Mouse (Mus musculus): ENCODE data around the gene Zfp296. TPM values are rescaled to one million over a fixed set of nuclear protein-coding genes. Genes with fewer than 3 reads are reported as not detected.

Zfp296 gene
- polyA plus RNA-seq, 1 experiment from 2014 or later = 0.35 TPM

DNA sequence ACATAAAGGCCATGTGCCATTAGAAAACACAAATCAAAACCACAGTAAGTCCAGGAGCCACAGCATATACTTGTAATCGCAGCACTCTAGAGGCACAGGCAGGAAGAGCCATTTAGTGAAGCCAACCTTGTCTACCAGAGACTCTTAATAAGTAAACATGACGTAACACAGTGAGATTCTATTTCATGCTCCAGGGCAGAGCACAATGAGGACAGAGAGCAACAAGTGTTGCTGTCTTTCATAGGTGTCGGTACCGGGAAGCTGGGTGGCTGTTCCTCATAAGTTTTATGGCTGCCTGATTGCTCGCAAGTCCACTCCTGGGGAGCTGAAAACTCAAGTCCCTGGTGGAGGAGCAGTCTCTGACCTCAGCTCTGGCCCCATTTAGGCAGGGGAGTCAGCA, 25.5 kb upstream of the Zfp296 start:
- Histone ChIP-seq H3K9ac (no peak overlapping the region), H3K27me3 (no peaks in the 10 kb centered on the region), H3K36me3 (ENCODE audit: poor library complexity, severe bottlenecking) (peaks cover 35% of the 10 kb centered on the region), H3K4me3 (no peak overlapping the region), H3K27ac (no peak overlapping the region), H3K9me3 (replicated peaks) (no peaks in the 10 kb centered on the region), H3K4me1 (0 out of 2 replicates have a peak, but pooled peaks cover 4% of the 10 kb centered on the region), H3K4me2 (no peak overlapping the region)
- 90% methylated on average over 5 of the region's 5 CpGs for WGBS
- no peak for ATAC-seq

DNA sequence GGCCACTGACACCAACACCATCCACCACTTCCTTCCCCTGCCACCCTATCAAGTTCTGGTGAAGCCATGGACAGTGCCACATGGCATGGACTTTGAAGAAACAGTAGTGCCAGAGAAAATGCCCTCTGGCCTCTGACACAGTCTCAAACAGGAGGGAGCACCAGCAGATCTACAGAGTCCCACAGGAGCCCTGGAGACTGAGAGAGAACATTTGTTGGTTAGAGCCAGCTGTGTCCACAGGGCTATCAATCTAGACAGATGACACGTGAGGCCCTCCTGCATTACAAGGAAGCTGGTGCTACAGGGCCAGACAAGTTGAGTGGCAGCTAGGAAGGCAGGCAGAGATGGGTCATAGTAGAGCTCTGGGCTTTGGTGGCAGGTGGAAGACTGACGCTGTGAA, 24.6 kb upstream of the Zfp296 start:
- Histone ChIP-seq H3K9ac (no peak overlapping the region), H3K4me2 (no peak overlapping the region), H3K4me3 (no peak overlapping the region), H3K36me3 (ENCODE audit: poor library complexity, severe bottlenecking) (peaks cover 39% of the 10 kb centered on the region), H3K27me3 (no peaks in the 10 kb centered on the region), H3K9me3 (replicated peaks) (no peaks in the 10 kb centered on the region), H3K4me1 (no peaks in the 10 kb centered on the region), H3K27ac (no peak overlapping the region)
- WGBS = 70% methylated on average over 2 of the region's 2 CpGs
- no peak for ATAC-seq

DNA sequence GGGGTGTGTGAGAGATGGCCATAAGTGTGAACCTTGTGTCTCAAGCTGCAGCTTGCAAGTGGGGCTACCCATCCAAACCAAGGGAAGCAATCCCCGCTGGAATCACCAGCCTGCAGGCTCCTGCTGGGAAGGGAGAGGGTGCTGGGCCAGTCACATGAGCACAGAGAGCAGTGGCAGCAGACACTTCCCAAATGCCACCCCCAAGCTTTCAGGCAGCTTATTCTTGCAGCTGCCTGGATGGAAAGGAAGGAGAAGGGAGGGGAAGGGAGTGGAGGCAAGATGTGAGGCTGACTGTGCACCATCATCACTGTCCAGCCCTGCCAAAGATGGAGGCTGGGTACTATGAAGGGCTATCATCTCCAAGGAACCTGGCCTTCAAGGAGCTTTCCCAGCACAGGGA, 22.9 kb upstream of the Zfp296 start:
- Histone ChIP-seq H3K4me2 (no peak overlapping the region), H3K4me3 (no peak overlapping the region), H3K9ac (no peak overlapping the region), H3K36me3 (ENCODE audit: poor library complexity, severe bottlenecking) (peaks cover 45% of the 10 kb centered on the region), H3K4me1 (peaks cover 13% of the 10 kb centered on the region), H3K27ac (no peak overlapping the region), H3K9me3 (replicated peaks) (no peaks in the 10 kb centered on the region), H3K27me3 (no peaks in the 10 kb centered on the region)
- no peak for ATAC-seq
- 65% methylated on average over 1 of the region's 1 CpGs for WGBS

DNA sequence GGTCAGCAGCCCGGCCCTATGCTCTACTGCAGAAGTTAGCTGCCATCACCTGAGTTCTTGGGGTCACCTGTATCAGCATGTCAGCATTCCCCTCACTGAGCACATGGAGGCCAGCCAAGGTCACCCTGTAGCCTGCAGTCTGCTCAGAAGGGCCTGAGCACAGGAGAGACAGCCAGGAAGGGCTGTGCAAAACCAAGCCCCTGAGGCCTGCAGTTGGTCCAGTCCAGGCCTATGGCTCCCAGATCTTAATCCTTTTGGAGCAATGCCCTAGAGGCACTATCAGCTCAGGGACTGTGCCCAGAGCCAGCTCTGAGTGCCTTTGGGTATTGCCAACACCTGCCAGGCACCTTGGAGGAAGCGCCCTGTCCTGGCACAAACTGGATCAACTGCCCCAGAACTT, 20.0 kb upstream of the Zfp296 start:
- Histone ChIP-seq H3K36me3 (ENCODE audit: poor library complexity, severe bottlenecking) (peaks cover 42% of the 10 kb centered on the region), H3K9me3 (replicated peaks) (no peaks in the 10 kb centered on the region), H3K4me3 (no peak overlapping the region), H3K4me2 (no peak overlapping the region), H3K9ac (no peak overlapping the region), H3K27ac (no peak overlapping the region), H3K27me3 (no peaks in the 10 kb centered on the region), H3K4me1 (peaks cover 36% of the 10 kb centered on the region)
- no peak for ATAC-seq
- WGBS = 100% methylated on average over 2 of the region's 2 CpGs

DNA sequence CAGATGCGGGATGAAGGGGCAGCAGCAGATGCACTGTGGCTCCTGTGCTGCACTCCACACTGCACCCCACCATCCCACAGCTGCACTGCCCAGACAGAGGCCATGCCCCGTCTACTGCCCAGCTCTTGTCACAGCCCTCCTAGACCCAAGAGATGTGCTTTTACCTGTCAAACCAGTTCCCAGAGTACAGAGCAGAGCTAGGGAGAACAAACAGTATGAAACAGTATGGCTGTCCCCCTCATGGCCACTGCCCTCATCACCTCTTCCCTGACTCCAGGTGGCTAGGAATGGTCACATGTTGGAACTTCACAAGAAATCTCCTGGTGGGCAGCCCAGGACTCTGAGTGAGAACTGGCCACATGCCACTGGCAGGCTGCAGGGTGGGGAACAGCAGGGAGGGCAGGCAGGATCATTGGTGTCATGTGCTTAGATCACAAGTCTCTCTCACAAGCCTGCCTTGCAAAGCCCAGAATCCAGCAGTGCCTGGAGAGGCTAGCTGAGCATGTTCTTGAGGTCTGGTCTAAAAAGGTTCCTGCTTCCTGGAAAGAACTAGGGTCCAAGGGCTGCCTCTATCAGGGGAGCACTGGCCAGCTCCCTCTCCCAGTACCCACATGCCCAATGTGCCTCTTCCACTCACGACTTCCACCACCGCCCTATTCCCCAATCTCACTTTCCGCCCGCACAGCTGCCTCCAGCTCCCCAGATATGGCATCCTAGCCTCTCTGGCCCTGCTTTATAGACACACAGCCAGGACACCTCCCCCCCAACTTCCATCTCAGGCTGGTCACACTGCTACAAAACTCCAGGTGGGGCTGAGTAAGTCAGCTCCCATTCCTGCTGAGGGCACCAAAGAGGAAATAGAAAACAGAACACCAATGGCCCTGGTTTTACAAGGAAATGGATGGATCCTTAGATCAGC, 18.8 kb upstream of the Zfp296 start:
- Histone ChIP-seq H3K4me1 (peaks cover 43% of the 10 kb centered on the region), H3K4me3 (0 out of 2 replicates have a peak overlapping the region, but pooled peaks have one; percentile 4), H3K27me3 (no peaks in the 10 kb centered on the region), H3K9ac (0 out of 2 replicates have a peak overlapping the region, but pooled peaks have one; percentile 9), H3K36me3 (ENCODE audit: poor library complexity, severe bottlenecking) (peaks cover 32% of the 10 kb centered on the region), H3K27ac (no peak overlapping the region), H3K9me3 (replicated peaks) (no peaks in the 10 kb centered on the region), H3K4me2 (peak overlapping the region; percentile 33)
- ATAC-seq = no peak
- WGBS = 95% methylated on average over 6 of the region's 6 CpGs

DNA sequence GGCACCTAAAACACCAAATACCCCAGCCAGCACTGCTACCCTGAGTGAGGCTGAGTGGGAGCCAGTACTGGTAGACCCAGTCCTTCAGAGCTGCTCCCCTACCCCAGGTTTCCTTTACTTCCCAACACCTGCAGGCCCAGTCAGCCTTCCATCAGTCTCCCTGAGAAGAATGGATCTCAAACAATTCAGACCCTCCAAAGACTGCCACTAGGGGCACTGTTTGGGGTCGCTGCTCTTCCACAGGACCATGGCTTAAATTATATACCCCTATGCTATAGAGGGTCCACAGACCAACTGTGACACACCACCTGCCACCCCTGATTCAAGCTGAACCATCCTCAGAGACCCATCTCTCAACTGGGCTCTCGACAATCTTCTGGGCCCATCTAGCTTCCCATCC, 18.1 kb upstream of the Zfp296 start:
- no peaks in the 10 kb centered on the region for H3K9me3 ChIP-seq (replicated peaks)
- peaks cover 48% of the 10 kb centered on the region for H3K4me1 ChIP-seq
- ATAC-seq = no peak
- H3K9ac ChIP-seq = no peak overlapping the region
- 40% methylated on average over 2 of the region's 2 CpGs for WGBS
- H3K27ac ChIP-seq = no peak overlapping the region
- H3K4me3 ChIP-seq = 0 out of 2 replicates have a peak overlapping the region, but pooled peaks have one; percentile 4
- H3K36me3 ChIP-seq (ENCODE audit: poor library complexity, severe bottlenecking) = peaks cover 29% of the 10 kb centered on the region
- H3K27me3 ChIP-seq = no peaks in the 10 kb centered on the region
- H3K4me2 ChIP-seq = peak overlapping the region; percentile 33

DNA sequence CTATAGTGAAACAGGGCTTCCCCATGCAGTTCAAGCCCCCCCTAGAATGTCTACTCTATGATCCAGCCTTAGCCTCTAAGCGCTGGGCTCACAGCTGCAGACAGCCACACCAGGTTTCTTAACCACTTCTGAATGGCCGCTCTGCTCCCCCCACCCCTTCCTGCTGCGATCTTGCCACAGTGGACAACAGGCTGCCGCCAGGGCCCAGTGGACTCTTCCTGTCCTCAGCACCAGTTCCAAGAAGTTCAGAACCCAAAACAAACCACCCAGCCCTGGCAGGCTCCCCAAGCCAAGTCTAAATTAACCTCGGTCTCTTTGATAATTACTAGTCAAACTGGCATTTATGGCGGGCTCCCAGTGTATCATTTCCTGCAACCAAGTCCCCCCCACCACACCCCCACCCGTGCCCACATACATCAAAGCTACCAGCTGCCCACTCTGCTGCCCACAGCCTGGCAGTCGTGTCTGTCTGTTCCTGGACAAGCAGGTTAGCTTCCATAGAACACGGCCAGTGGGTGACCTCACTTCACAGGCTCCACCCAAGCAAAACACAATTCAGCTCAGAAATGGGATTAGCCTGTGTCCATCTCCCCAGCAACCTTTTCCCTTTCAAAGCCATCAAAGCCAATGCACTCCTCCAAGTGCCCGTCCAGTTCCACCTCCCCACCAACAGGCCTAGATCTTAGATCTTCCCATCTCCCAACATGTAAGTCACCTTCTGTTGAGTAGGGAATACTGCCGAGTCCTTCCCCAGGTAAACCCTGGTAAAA, 16.4 kb upstream of the Zfp296 start:
- 28% methylated on average over 11 of the region's 11 CpGs for WGBS
- H3K27ac ChIP-seq = no peak overlapping the region
- no peak for ATAC-seq
- peaks cover 36% of the 10 kb centered on the region for H3K36me3 ChIP-seq (ENCODE audit: poor library complexity, severe bottlenecking)
- H3K4me3 ChIP-seq = peak overlapping the region; percentile 94
- peak overlapping the region; percentile 99 for H3K4me2 ChIP-seq
- 0 out of 2 replicates have a peak, but pooled peaks cover 5% of the 10 kb centered on the region for H3K9me3 ChIP-seq (replicated peaks)
- peak overlapping the region; percentile 98 for H3K9ac ChIP-seq
- H3K27me3 ChIP-seq = no peaks in the 10 kb centered on the region
- peaks cover 48% of the 10 kb centered on the region for H3K4me1 ChIP-seq

DNA sequence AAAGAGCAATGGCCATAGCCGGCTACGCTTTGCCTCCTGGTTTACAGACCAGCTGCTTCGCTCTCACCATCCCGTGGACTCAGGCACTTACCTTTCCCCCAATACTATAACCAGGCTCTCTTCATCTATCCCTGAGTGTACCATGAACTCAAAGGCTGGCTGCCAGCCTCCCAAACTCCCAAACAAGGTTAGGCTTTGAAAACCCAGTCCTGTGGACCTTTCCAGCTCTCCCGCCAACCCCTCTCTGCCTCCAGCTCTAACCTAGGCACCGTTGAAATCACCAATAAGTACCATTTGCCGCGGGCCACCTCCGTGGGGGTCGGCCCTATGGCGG, 15.7 kb upstream of the Zfp296 start:
- ATAC-seq = no peak; the same call in 1 of the 2 replicates
- 4% methylated on average over 11 of the region's 11 CpGs for WGBS
- H3K4me1 ChIP-seq = peaks cover 48% of the 10 kb centered on the region

DNA sequence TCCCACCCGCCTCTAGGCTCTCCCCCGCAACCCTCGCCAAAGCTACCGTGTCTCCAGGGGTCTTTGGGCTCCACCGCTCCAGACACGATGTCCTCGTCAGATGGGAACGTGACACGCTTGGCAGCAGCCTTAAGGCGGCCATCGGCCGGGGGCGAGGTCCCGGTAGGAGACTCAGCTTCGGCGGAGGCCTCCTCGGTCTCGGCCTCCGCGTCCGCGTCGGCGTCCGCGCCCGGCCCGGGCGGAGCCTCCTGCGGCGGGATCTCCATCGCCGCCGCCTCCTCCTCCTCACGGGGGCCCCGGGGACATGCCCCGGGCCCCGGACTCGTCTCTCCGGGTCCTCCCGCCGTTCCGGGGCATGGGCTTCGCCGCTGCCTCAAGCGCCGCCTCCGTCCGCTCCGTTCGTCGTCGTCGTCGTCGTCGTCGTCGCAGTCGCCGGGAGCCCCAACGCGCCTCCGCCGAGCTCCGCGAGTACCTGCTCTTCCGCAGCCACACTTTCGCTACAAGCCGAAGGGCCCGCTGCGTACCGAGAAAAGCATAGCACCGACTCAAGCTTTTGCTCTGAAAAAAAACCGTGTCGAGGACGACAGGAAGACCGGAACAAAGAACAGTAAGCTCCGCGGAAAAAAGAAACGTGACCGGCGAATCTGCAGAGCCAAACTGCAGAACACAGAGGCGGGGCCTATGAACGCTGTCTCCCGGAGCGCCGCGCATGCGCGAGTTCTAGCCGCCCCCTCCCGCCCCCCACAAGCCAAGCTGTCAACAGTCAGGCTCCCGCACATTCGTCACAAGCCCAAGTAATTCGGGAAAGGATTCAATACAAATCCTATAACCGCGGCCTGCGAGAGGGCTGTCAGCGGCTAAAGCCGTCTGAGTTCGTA, 15.1 kb upstream of the Zfp296 start:
- H3K9me3 ChIP-seq (replicated peaks) = 0 out of 2 replicates have a peak, but pooled peaks cover 5% of the 10 kb centered on the region
- H3K27ac ChIP-seq = peak overlapping the region; percentile 92
- H3K4me3 ChIP-seq = peak overlapping the region; percentile 94
- peak overlapping the region; percentile 99 for H3K4me2 ChIP-seq
- H3K27me3 ChIP-seq = no peaks in the 10 kb centered on the region
- ATAC-seq = peak; percentile 91
- H3K36me3 ChIP-seq (ENCODE audit: poor library complexity, severe bottlenecking) = peaks cover 35% of the 10 kb centered on the region
- under 1% methylated on average over 97 of the region's 102 CpGs for WGBS
- H3K4me1 ChIP-seq = peaks cover 48% of the 10 kb centered on the region
- peak overlapping the region; percentile 98 for H3K9ac ChIP-seq

More for the DNA sequence above, 15.7 kb upstream of the Zfp296 start:
- Histone ChIP-seq H3K4me3 (peak overlapping the region; percentile 94), H3K36me3 (ENCODE audit: poor library complexity, severe bottlenecking) (peaks cover 36% of the 10 kb centered on the region), H3K4me2 (peak overlapping the region; percentile 99), H3K27ac (peak overlapping the region; percentile 92; the same call in 1 of the 2 replicates), H3K27me3 (no peaks in the 10 kb centered on the region), H3K9me3 (replicated peaks) (0 out of 2 replicates have a peak, but pooled peaks cover 5% of the 10 kb centered on the region), H3K9ac (peak overlapping the region; percentile 98)

DNA sequence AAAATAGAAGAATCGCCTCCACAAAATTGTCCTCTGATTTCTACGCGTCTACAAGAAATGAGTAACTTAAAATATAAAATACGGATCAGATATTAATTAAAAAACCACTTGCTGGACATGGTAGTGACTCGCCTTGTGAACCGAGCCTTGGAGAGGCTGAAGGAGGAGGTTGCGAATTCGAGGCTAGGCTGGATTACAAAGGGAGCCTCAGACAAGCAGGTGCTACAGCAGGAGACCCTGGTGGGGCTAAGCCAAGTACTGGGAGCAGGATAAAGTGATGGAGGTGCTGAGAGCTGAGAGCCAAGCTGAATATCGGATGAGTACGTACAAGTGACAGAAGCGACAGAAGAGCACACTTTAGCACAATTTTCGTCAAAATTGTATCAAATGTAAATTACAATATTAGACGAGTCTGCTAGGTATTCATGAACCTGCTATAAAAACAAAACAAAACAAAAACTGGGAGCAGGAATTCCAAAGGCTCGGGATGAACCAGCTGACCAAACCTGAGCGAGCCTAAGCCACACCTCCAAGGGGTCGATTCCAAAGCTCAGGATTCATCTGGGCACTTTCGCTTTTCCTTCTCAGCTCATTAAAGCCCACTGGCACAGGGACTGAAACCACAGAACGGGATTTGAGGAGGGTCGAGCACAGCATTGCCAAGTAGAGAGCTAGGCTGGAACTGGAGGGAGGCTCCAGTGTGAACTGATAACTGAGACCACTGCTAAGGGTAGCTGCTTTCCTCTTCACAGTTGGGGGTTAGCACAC, 14.3 kb upstream of the Zfp296 start, which contains the start of gene Ppp1r37:
TSS of gene Ppp1r37 (minus strand) at position 434 of the 768 bp plus-strand sequence.
- peak within 1 kb of the TSS; percentile 94 for H3K4me3 ChIP-seq
- peak; percentile 40 for ATAC-seq
- 0 out of 2 replicates have a peak, but pooled peaks cover 5% of the 10 kb centered on the region for H3K9me3 ChIP-seq (replicated peaks)
- H3K36me3 ChIP-seq (ENCODE audit: poor library complexity, severe bottlenecking) = peaks cover 33% of the 10 kb centered on the region
- H3K4me2 ChIP-seq = peak within 1 kb of the TSS; percentile 99
- peak within 1 kb of the TSS; percentile 98 for H3K9ac ChIP-seq
- peak within 1 kb of the TSS; percentile 92 for H3K27ac ChIP-seq
- H3K4me1 ChIP-seq = peaks cover 47% of the 10 kb centered on the region
- no peaks in the 10 kb centered on the region for H3K27me3 ChIP-seq
- WGBS = 2% methylated on average over 19 of the region's 19 CpGs

All from forebrain, embryonic 13.5 days (tissue).